Mouse (Mus musculus) skeletal muscle tissue, postnatal 0 days (tissue): ENCODE measurements around the gene Gtpbp8. TPM values are rescaled to one million over a fixed set of nuclear protein-coding genes. Genes with fewer than 3 reads are reported as not detected.

Experiments
- polyA plus RNA-seq: library from polyadenylated mRNA; unstranded; fragments of >200 nt; fragmentation: Nextera tagmentation; extraction: Ambion mirVana; gene quantifications from 2 replicates; pipeline ENCODE4 v1.2.1, GENCODE M21; 2015

Gtpbp8 gene
- 25.0 and 27.6 TPM in 2 replicates for polyA plus RNA-seq

DNA sequence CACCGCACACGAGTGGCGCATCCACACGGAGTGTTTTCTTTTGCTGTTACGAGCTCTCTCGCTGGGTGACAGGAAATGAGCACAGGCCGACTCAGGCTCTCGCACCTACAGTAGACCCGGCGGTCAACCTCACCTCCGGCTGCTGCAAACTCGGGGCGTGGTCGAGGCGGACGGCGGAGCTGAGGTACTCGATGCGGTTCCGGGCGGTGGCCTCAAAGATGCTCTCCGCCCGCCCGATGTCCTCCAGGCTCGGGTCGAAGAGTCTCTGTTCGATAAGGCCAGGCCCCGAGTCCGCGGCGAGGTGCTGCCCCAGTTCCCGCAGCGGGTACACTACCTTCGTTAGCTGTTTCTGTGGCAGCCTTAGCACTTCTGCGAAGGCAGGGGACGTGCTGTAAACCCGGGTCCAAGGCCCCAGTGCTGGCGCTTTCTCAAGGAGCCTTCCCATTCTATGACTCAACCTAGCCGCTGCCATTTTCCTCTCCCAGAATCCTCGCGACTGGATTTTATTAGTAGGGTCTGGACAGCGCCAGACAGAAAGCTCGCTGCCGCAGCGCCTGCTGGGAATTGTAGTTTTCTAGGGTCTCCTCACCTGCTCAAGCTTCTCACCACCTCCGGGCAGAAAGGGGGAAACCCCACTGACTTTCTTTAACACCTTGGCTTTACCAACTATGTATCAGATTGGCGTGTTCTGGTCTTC, at the start of gene Gtpbp8:
TSS of gene Gtpbp8 (minus strand) at position 498 of the 697 bp plus-strand sequence.

DNA sequence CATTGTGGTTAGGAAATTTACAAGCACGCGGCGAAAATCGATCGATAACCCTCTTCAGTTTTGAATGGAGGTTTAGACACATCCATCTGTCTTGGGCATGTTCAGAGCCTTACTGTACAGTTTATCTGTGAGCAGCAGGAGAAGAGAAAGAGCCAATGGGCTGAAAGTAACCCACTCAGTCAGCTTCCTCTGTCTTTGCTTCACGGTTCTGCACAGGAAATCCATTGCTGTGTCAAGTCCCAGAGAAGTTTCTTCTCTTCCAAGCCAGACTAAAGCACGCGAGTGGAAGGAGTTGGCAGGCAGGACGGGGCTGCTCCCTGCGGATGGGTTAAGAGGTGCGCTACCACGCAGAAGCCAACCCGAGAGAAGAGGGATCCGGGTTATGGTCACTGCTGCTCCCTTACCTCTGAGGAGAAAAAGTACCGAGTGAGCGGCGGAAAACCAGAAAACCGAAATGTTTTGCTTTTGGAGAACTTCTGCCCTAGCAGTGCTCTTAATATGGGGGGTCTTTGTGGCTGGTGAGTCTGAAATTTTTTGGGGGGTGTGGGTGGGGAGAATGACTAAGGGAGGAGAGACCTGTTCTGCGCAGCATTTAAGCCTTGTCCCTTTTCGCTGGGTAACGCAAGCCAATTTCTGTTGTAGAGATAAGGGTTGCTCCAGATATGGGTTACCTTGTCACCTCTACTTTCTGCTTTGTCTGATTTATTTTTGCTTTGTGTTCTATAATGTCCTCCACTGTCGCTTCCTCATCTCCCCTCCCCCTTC, 19.6 kb upstream of the Gtpbp8 start, which contains the start of gene Cd200r1:
TSS of gene Cd200r1 (plus strand) at position 182 of the 765 bp plus-strand sequence.

DNA sequence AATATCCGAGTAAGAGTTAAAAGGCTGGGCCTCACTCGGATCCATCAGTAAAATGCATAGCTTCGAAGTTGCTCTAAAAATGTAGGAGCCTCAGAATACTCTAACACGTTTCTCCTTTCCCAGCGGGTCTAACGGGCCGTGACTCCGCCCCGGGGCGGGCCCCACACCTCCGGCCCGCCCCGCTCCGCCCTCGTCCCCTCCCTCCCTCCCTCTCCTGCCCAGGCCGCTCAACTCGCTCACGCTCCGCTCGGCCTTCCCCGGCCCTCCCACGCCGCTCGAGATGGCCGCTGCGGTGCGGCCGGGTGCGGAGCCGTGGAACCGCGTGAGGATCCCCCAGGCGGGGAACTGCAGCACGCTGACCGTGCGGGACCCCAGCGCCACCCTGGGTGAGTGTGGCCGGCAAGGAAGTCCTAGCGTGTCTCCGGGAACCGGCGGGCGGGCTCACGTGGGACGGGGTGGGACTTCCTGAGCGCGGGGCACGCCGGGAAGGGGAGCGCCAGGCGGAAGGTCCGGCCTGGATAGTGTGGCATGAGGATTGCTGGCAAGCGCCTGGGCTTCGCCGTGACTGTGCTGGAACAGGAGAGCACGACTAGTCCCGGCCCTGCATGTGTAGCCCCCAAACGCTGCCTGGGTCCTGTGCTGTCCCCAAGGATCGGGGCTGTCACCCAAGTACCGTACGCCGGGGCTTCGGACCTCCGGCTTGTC, 21.9 kb downstream of the Gtpbp8 start, which contains the start of gene Nepro:
TSS of gene Nepro (plus strand) at position 219 of the 705 bp plus-strand sequence.

Other genes with a start within 250 kb of the Gtpbp8 start
- gene Boc, start 187.5 kb downstream of the Gtpbp8 start, polyA plus RNA-seq = 7.5 and 8.0 TPM in 2 replicates
- 2.5 and 2.6 TPM in 2 replicates for gene Nepro, start 22.1 kb downstream of the Gtpbp8 start, polyA plus RNA-seq
- gene Cd200r1, start 19.4 kb upstream of the Gtpbp8 start, polyA plus RNA-seq = 2.9 and 3.3 TPM in 2 replicates
- gene Cd200r4, start 65.4 kb upstream of the Gtpbp8 start, polyA plus RNA-seq = 1.8 and 2.0 TPM in 2 replicates
- gene Cd200r2, start 120.7 kb upstream of the Gtpbp8 start, polyA plus RNA-seq = not detected in 2 replicates
- 5.6 and 9.5 TPM in 2 replicates for gene Cd200r3, start 197.3 kb upstream of the Gtpbp8 start, polyA plus RNA-seq